Mouse (Mus musculus): Measurements from ENCODE around the gene Nhsl1.

Nhsl1 gene

DNA sequence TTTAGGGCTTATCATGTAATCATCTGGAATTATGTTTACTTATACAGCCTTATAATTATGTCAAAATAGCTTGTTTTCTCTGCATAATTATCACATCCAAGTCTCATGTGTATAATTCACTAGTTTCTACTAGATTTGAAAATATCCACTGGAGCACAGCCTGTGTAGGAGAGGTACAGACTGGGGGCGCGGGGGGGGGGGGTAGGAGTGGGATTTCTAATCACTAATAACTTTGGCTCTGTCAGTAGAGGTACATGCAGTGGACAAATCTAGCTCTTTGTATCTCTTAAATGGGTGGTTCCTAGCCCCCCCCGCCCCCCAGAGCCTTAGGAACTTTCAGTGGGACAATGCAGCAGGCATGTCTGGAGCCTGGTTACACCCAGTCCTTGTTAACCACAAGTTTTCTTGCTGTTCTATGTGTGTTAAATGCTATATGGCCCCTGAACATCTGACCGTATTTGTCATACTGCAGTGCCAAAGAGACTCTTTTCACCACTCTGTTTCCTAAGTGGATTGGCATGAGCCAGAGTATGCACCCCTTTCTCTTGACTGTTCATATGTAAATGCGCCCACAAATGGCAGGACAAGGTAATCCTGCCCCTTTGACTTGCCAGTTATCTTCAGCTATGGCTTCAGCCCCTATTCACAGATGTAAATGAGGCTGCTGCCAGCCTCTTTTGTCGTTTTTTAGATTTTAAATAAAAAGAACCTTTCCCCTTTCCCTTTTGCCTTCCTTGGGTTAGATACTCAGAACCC is 127.0 kb downstream of the Nhsl1 start:
- DNase-seq (ENCODE audit: low read depth, low spot score): peak; percentile 32

DNA sequence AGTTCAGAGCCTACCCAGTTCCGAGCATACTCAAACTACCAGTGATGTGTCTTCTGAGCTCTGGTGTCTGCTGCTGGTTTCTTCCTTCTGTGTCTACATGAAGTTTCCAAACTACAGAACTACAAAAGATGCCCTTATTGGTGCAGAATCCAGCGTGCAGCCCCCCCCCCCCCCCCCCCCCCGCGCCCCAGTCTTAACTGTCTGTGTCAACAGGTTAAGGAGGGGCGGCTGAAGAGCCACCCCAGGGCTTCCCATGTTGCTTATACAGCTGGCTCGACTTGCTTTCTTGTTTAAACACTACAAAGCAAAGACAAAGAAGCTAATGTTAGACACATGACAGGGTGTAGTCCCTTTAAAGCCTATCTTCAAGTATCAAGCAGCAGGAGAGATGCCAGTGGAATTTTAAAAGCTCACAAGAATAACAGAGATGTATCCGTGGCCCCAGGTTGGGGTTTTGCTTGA is 127.6 kb downstream of the Nhsl1 start:
- peak; percentile 57 for DNase-seq (ENCODE audit: low read depth, low spot score)

DNA sequence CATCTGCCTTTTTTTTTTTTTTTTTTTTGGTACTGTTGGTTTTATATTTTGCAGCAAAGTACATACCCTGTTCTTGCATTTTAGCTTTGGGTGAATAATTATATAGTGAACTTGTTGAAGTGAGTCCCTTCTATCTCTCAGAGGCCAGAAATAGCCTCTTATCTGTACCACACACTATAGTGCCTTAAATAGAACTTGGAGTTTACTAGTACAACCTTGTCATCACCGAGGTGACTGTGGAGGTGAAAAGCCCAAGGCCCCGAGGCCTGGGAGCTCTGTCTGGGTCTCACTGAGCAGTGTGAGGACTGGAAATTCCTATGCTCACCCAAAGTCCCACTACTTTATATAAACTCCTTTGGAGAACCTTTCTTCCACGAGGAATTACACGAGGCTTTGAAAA is 128.5 kb downstream of the Nhsl1 start:
- no peak for DNase-seq (ENCODE audit: low read depth, low spot score)

DNA sequence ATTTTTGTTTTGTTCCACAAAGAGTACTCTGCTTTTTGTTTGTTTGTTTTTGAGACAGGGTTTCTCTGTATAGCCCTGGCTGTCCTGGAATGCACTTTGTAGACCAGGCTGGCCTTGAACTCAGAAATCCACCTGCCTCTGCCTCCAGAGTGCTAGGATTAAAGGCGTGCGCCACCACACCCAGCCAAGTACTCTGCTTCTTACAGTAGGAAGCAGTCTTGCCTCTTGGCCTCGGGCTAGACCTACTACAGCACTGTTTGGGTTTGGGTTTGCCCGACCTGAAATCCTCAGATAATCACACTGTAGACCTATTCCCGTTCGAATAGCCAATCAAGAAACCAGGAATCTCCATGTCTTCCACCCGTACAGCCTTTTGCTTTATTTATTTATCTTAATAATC is 130.1 kb downstream of the Nhsl1 start:
- DNase-seq (ENCODE audit: low read depth, low spot score): peak; percentile 53

DNA sequence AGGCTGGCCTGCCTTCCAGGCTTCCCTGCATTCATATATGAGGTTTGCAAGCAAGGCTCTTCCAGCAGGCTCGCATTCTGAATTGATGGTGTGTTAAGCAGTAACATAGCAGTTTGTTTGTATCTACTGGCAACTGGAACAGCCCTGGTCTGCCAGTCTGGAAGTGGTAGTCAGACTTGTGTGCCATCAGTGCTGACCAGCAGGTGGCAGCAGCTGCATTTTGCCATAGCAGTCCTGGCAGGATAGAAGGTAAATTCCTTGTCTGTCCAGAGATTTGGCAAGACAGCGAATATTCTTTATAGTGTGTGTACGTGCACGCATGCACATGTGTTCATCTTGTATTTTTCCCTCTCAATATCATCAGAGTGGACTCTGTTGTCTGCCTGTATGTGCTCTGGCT is 134.6 kb downstream of the Nhsl1 start:
- DNase-seq (ENCODE audit: low read depth, low spot score): peak; percentile 80

DNA sequence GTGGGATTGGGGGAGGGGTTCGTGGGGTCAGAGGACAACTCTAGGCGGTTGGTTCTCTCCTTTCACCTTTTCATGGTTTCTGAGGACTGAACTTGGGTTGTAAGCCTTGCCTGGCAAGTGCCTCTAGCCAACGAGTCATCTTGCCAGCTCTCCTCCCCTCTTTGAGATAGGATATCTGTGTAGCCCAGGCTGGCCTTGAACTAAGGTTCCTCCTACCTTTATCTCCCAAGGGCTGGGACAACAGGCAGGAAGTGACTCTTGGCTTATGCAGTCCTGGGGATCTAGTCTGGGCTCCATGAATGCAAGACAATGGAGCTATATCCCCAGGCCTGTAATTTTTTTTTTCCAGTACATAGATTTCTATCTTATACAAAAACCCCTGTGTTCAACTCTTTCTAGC is 135.4 kb downstream of the Nhsl1 start:
- DNase-seq (ENCODE audit: low read depth, low spot score): no peak

DNA sequence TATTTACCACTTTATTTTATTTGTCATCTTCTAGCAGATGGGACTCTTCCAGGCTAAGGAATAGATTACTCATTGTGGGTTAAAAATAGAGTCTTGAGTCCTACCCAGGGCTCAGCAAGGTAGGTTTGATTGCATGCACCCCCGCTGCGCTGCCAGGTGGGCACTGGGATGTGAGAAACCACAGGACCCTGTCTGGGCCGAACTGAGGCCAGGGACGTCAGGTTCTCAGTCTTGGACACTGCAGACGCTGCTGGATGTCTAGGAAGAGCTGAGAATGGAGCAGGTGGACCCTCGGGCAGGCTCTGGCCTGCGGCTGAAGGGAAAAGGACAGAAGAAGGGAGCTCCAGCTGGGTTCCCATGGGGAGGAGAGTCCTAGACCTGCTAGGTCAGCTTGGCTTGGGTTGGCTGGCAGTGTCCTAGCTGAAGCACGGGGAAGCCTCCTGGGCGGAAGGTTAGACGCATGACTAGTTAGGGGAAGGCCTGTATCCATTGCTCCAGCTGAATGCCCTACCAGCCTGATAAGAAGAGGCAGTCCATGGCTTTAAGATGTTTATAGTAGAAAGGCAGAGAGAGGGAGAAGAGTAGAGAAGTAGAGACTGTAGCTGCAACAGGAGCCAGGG is 136.6 kb downstream of the Nhsl1 start:
- DNase-seq (ENCODE audit: low read depth, low spot score): no peak

DNA sequence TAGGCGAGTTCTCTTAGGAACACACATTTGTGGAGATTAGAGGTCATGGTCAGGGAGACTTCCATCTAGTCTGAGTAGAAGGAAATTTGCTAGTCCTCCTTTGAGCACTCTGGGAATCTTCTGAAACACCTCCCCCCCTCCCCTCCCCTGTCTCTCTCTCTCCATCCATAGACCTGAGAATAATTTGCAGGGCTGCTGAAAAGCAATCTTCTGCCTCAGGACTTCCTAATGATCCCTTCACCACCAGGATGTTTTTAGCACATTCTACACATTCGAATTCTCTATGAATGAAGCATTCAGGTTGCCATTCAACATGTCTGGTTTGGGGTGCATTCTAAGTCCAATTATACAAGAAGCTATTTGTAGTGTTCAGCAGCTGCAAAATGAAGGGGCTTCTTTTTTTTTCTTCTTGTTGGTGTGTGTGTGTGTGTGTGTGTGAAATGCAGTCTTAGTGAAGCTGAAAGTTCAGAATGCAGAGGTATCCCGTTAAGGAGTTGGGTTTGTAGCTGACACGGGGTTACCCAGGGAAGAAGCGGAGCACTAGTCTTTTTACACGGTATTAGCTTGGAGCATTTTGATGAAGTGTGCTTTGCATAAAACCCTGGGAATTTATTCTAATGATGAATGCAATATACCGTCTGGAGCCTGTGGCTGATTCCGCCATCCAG is 139.2 kb downstream of the Nhsl1 start:
- DNase-seq (ENCODE audit: low read depth, low spot score): no peak

DNA sequence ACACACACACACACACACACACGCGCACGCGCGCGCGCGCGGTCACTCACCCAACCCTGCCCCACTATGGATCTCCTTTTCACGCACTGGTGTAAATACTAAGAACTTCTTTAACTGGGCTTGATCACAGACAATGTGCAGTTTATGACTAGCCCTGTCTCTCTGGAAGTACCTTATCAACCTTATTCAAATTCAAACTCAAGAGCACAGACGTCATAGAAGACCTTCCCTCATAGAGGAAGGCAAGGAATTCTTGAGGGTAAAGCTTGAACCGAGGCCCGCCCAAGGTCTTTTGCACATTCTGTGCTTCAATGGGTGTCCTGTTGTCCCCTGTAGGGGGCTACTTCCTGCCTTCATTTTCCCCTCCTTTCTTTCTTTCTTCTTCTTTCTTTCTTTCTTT is 142.6 kb downstream of the Nhsl1 start:
- peak; percentile 60 for DNase-seq (ENCODE audit: low read depth, low spot score)

DNA sequence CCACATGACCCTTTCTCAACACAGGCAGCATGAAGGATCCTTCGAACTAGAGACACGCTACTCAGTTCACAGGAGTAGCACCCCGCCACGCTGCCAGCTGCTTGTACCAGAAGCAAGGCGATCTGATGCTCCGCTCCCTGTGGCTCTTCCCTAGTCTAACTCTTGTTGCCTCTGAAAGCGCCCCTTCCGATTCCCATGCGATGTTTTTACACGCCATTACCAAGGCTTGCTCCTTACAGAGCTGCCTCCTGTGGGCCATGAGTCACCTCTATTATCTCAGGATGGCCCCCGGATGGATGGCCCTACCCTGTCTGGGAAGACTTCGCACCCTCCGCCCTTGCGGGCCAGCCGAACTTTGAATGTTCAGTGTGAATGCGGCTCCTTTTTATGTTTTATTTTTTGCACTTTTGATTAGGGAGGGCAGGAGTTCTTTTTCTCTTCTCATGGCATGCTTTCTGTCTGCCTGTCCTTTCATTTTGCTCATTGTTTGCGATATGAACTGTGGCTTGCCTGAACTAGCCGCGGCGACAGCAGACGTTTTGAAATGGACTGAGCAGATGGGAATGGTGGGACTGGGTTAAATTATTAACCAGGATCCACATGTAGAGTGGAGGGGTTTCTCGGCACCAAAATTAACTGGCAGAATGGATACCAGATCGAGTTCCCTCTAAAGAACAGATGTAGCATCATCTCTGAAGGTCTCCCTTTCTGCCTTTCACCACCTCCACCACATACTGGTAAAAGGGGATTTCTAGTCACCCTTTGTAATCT is 144.5 kb downstream of the Nhsl1 start:
- DNase-seq (ENCODE audit: low read depth, low spot score): peak; percentile 53

DNA sequence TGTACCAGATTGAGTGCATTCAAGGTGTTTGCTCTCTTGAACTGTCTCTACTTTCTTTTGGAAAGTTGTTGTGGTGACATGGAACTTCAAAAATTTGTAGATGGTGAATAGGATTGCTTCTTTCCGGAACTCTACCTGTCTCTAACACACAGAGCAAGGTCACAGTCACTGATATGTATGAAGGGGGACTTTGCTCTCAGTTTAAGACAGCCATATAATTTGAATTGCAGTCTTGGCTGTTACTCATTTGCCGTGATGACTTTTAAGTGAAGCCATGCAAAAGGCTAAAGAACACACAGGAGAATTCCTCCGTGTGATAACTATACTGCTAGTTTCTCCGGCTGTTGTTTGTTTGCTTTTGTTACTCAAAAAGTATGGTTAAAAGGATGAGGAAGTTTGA is 149.6 kb downstream of the Nhsl1 start:
- no peak for DNase-seq (ENCODE audit: low read depth, low spot score)

DNA sequence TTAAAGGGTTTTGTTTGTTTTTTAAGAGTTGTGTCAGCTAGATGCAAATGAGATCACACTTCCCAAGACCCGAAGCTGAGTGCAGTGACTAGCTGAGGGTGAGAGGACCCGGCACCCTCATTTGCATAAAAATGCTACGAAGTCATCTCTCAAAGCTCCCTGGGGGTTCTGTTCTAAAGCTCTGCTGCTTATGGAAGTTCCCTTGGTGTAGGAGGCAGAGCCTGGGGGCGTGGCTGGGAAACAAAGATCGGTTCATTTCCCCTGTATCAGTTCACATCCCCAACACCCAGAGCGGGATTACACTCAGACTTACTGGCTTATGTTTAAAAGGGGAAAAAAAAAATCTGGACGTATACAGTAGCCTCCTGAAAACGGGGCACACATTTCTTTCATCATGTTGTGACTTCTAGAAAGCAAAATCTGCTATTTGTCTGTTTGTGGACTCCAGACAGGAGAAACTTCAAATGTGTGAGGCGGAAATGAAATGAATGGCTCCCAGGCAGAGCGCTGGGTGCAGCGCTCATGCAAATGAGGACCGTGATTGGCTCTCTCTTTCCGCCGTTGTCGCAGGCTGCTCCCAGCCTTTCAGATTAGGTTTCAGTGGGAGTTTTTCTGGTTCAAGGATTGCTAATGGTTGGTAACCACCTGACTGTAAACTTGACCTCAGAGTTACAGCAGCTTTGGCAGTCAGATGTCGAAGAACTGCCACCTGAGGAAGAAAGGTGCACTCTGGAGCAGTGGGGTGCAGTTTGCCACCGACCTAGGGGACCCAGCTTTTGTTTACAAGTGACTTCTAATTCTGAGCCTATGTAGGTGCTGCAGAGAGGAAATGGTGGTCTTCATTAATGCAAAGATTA is 150.7 kb downstream of the Nhsl1 start:
- peak; percentile 88 for DNase-seq (ENCODE audit: low read depth, low spot score)

DNA sequence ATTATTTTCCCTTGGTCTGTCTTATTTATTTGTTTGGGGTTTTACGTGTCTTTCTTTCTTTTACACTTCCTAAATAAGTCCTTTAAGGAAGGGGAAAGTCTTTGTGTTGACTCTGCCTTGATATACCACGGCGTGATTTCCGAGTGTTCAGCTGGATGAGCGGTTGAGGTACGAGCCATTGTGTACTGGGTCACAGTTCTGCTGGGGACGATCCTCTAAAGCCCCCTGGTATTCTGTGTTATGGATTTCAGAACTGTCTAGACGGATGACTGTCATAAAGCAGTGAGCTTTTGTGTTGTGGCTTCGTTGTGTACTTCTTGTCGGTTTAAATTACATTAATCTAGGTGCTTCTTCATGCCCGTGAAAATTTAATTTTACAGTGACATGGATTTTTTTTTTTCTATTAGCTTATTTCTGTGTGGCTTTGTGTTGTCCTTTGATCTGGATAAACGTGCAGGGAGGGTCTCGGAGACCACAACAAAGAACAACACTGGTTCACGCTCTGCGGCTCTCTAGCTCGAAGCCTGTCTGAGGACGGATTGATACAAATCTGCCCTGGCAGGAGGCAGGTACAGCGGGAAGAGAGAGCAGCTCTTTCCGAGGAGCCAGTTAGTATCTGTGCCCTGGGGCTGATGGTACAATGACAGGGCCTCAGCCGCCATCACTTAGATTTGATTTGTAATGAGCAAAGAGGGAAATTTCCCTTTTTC is 151.7 kb downstream of the Nhsl1 start:
- DNase-seq (ENCODE audit: low read depth, low spot score): no peak

DNA sequence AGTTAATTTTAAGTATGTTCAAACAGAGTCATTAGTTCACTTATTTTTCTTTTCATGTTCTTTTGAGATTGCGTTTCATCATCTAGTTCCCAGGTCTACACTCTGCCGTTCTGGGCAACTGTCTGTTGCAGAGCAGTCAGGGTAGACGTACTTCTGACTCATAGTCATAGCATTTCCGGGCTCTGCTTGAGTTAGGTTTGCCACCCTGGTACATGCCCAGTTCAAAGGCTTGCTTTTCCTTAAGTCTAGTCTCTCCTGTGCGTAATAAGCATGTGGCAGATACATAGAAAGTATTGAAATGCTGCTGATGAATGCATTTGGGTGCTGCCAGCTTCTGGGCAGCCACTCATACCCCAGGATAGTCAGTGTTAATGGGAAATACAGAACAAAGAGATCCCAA is 152.9 kb downstream of the Nhsl1 start:
- DNase-seq (ENCODE audit: low read depth, low spot score): no peak

DNA sequence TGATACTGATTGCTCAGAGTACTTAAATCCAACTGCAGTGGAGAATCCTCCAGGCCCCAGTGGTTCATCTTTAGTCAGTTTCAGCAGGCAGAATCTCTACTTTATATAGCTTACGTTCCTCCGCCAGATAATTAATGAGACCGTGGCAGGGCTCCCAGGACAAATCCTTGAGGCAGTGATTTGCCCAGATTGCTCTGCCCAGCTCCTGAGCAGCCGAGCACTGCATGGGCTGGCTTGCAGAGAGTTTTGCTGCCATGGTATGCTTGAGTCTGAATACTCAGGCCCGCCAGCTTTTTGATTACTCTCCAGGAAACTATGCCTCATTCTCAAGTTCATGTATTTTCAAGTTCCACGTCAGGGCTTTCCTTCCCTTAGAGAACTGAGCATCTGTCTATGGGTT is 156.3 kb downstream of the Nhsl1 start:
- no peak for DNase-seq (ENCODE audit: low read depth, low spot score)

DNA sequence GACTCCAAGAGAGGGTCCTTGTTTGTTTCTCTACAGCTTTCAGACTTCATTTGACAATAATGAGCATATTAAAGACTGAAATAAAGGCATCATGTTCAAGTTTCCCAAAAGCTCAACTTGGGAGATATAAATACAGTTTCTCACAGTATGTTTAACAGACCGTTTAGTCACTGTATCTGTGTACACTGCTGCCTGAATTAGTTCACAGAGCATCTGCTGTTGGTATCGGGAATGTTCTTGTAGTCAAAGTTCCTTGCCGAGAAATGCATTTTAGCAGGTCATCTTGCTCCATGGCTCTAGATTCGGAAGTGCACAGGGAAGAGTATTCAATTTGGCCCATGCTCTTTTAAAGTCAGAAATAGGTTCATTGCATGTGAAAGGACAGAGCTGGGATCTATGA is 159.5 kb downstream of the Nhsl1 start:
- DNase-seq (ENCODE audit: low read depth, low spot score): no peak

DNA sequence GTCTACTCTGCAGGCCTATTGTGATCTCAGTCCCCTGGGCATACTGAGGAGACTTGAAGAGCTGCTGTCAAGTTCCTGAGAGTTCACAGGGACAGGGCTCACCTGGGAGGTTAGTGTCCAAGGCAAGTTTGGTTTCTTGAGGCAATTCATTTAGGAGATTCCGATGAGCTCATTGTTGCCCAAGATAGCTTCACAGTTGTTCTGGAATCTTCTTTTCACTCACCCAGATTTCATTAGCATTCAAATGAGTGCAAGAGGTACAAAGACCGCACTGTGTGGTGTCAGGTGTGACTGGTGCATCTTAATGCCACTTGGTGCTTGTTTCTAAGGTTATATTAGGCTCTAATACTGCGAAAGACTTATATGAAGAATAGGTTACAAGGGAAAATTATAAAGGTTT is 160.5 kb downstream of the Nhsl1 start:
- peak; percentile 22 for DNase-seq (ENCODE audit: low read depth, low spot score)

DNA sequence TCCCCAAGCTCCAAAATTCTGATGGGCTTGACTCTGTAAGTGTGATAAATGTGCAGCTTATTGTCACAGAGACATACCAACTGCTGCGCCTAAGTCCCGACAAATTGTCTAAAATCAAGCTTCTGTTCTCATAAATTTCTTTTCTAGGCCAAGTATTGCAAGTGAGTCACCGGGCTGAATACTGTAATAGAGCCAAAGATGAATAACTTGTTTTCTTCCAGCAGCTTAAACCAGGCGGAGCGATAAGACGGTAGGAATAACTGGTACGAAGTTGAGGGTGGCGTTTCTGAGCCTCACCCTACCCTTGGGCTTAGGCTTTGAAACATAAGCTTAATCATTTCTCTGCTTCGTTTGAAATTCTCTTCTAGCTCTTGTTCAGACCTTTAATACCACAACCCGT is 162.1 kb downstream of the Nhsl1 start:
- no peak for DNase-seq (ENCODE audit: low read depth, low spot score)

DNA sequence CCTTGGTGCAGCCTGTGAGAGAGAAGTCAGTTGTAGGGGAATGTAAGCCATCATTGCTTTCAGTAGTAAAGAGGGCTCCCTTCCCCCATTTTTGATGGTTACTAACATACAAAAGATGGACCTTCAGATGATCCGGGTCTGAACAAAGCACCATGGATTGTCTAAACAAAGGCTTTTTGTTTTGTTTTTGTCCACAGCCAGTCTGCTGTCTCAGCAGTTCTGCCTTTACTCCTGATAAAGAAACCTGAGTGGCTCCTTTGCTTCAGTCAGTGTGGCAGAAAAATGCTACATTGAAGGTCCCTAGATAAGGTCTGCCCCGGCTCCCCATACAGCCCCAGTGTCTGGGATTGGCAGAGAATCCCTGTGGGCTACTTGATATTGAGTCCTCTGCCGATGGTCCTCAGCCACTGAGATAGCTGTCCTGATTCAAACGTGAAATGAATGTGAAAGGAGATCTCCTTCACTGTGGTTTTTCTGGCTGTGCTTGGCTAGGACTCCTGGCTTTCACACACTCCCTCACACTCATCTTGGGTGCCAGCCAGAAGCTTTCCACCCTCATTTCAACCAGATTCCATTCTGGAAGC is 163.9 kb downstream of the Nhsl1 start:
- peak; percentile 81 for DNase-seq (ENCODE audit: low read depth, low spot score)

DNA sequence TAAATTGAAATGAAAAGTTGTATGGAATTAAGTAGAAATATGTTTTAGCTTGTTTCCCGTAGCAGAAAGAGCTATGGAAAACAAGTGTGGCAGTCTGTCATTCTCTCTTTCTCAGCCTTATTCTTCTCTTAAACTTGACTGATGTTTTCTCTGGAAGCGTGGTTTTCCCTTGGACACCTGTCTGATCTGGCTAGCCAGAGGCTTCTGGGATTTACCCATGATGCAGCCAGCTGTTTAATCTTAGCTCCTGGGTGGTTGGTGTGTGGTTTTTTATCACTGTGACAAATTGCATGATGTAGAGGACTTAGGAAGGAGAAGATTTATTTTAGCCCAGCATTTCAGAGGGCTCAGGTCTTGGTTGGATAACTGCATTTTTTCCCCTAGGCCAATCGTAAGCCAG is 164.9 kb downstream of the Nhsl1 start:
- DNase-seq (ENCODE audit: low read depth, low spot score): no peak
